Mouse (Mus musculus): ENCODE data around the gene Polr3c.

- TF ChIP-seq CTCF (IDR thresholded peaks at IDR 0.05; ENCODE audit: low read depth, low read length) (no peak), POLR2A (IDR thresholded peaks at IDR 0.05; ENCODE audit: insufficient read depth, low read length) (no peak), EP300 (IDR thresholded peaks at IDR 0.05; ENCODE audit: insufficient read depth, low read depth, low read length) (no peak)
Observed at GRCm38 (mm10) chr3:96683496-96683895, 43.9 kb downstream of the Polr3c start.
